Mouse (Mus musculus) MEL-GATA-1-ER (cell line): ENCODE data around the gene Gdf10.

Source experiments
- DNase-seq: peaks from one replicate; pipeline ENCODE4 v3.0.0-alpha.2; 2012; ENCODE audit warnings: low read depth; ENCODE audit errors: extremely low read depth

Gdf10 gene

GRCm38 (mm10) chr14:33939117-33939516, 15.7 kb downstream of the Gdf10 start:
- no peak for DNase-seq

GRCm38 (mm10) chr14:33940739-33941138, 17.4 kb downstream of the Gdf10 start, which contains the start of gene Gdf2:
Gdf2 (plus strand) TSS chr14:33941039.
- no peak for DNase-seq

GRCm38 (mm10) chr14:33942222-33942621, 18.8 kb downstream of the Gdf10 start:
- DNase-seq = no peak

- DNase-seq = no peak
Measured at GRCm38 (mm10) chr14:33946125-33946524, 22.7 kb downstream of the Gdf10 start.

GRCm38 (mm10) chr14:33952233-33952981, 29.0 kb downstream of the Gdf10 start:
- DNase-seq = no peak

GRCm38 (mm10) chr14:33953761-33954160, 30.4 kb downstream of the Gdf10 start, which contains the start of gene Rbp3:
Rbp3 (plus strand) TSS chr14:33954003.
- DNase-seq = no peak

- no peak for DNase-seq
Measured at GRCm38 (mm10) chr14:33956055-33956454, 32.7 kb downstream of the Gdf10 start.

GRCm38 (mm10) chr14:33958186-33958585, 34.8 kb downstream of the Gdf10 start:
- DNase-seq = no peak

GRCm38 (mm10) chr14:33958841-33959240, 35.5 kb downstream of the Gdf10 start:
- no peak for DNase-seq

- DNase-seq = no peak
Measured at GRCm38 (mm10) chr14:33959341-33959740, 36.0 kb downstream of the Gdf10 start.

GRCm38 (mm10) chr14:33965675-33966074, 42.3 kb downstream of the Gdf10 start:
- no peak for DNase-seq

- DNase-seq = no peak
Measured at GRCm38 (mm10) chr14:33972679-33973078, 49.3 kb downstream of the Gdf10 start.

- no peak for DNase-seq
Measured at GRCm38 (mm10) chr14:33974752-33975151, 51.4 kb downstream of the Gdf10 start.

- no peak for DNase-seq
Measured at GRCm38 (mm10) chr14:33977748-33978147, 54.4 kb downstream of the Gdf10 start.

- no peak for DNase-seq
Measured at GRCm38 (mm10) chr14:33978604-33979059, 55.2 kb downstream of the Gdf10 start, which contains the start of gene Zfp488. Zfp488 (minus strand) TSS chr14:33978764.
